8 mouse cellular contexts compared by ENCODE assay signal in genomic region chr9:123478031-123478585, GRCm38 (mm10). TPM values are rescaled to one million over a fixed set of nuclear protein-coding genes. Genes with fewer than 3 reads are reported as not detected.
DNase-seq lines count a peak whose midpoint lies in the region; ATAC-seq lines count a peak whose summit lies in the region.

No protein-coding gene starts in this region.

- peaks cover 22% of the 10 kb centered on the region for H3K36me3 ChIP-seq in embryonic facial prominence, embryonic 12.5 days
- H3K36me3 ChIP-seq in megakaryocyte, embryonic 14.5 days (replicated peaks; ENCODE audit: low read length), result peaks cover 36% of the 10 kb centered on the region
- peaks cover 12% of the 10 kb centered on the region; the same call in 1 of the 2 replicates for H3K36me3 ChIP-seq in stomach, embryonic 14.5 days (ENCODE audit: control insufficient read depth, insufficient read depth, low read length)

- ATAC-seq in embryonic facial prominence, embryonic 12.5 days (ENCODE audit: insufficient number of reproducible peaks, insufficient read depth, low FRiP score, low TSS enrichment), result peak; percentile 70
- peak; percentile 59 for ATAC-seq in stomach, embryonic 14.5 days (ENCODE audit: insufficient number of reproducible peaks, insufficient read depth, low FRiP score, low read depth)

- no peak overlapping the region for H3K27ac ChIP-seq in embryonic facial prominence, embryonic 12.5 days
- H3K27ac ChIP-seq in stomach, embryonic 14.5 days (ENCODE audit: low read length), result 0 out of 2 replicates have a peak overlapping the region, but pooled peaks have one; percentile 33

- H3K27me3 ChIP-seq in embryonic facial prominence, embryonic 12.5 days, result no peaks in the 10 kb centered on the region
- H3K27me3 ChIP-seq in megakaryocyte, embryonic 14.5 days (replicated peaks), result no peaks in the 10 kb centered on the region
- H3K27me3 ChIP-seq in stomach, embryonic 14.5 days (ENCODE audit: control insufficient read depth, insufficient read depth, low read length), result no peaks in the 10 kb centered on the region

- intact Hi-C loops in heart, postnatal 36 days (cut with DNase I), result no loop called here

- peak; percentile 61 for DNase-seq in gastrocnemius, adult 18-20 months (ENCODE audit: low spot score)
- no peak for DNase-seq in gastrocnemius, adult 8-10 months (ENCODE audit: low spot score in 2 of 2)
- DNase-seq in NIH3T3 (ENCODE audit: low read depth), result peak; percentile 54
- DNase-seq in heart, postnatal 36 days, result peak; percentile 63 to 70
- DNase-seq in kidney, postnatal 4 days, result peak; percentile 65 to 75

- no peaks in the 10 kb centered on the region for H3K9me3 ChIP-seq in embryonic facial prominence, embryonic 12.5 days
- H3K9me3 ChIP-seq in megakaryocyte, embryonic 14.5 days, result no peaks in the 10 kb centered on the region
- no peaks in the 10 kb centered on the region for H3K9me3 ChIP-seq in stomach, embryonic 14.5 days (ENCODE audit: control insufficient read depth, low read depth, low read length)

- H3K4me1 ChIP-seq in embryonic facial prominence, embryonic 12.5 days, result peaks cover 41% of the 10 kb centered on the region
- H3K4me1 ChIP-seq in megakaryocyte, embryonic 14.5 days, result peaks cover 67% of the 10 kb centered on the region
- peaks cover 36% of the 10 kb centered on the region for H3K4me1 ChIP-seq in stomach, embryonic 14.5 days (ENCODE audit: control insufficient read depth, insufficient read depth, low read length)

- H3K4me3 ChIP-seq in embryonic facial prominence, embryonic 12.5 days, result peak overlapping the region; percentile 66
- peak overlapping the region; percentile 92 for H3K4me3 ChIP-seq in megakaryocyte, embryonic 14.5 days (replicated peaks)
- peak overlapping the region; percentile 68 for H3K4me3 ChIP-seq in stomach, embryonic 14.5 days (ENCODE audit: low read depth, low read length)

- H3K9ac ChIP-seq in embryonic facial prominence, embryonic 12.5 days, result peak overlapping the region; percentile 44
- no peak overlapping the region for H3K9ac ChIP-seq in stomach, embryonic 14.5 days (replicated peaks; ENCODE audit: low read depth, low read length)

- under 1% methylated on average over 24 of the region's 29 CpGs for WGBS in embryonic facial prominence, embryonic 12.5 days
- under 1% methylated on average over 28 of the region's 29 CpGs for WGBS in stomach, embryonic 14.5 days

- H3K4me2 ChIP-seq in embryonic facial prominence, embryonic 12.5 days (replicated peaks), result peak overlapping the region; percentile 68
- H3K4me2 ChIP-seq in stomach, embryonic 14.5 days (replicated peaks; ENCODE audit: low read depth, low read length), result peak overlapping the region; percentile 67

RNA-seq across cellular contexts. Expression of gene Limd1, which starts 0.4 kb away (rescaled TPM):
- total RNA-seq in gastrocnemius, adult 18-20 months (2021), result 10 to 100 TPM; 31.3 to 37.1 TPM
- total RNA-seq in gastrocnemius, adult 8-10 months (2022), result 10 to 100 TPM; 34.3 to 48.3 (median 40.6) TPM
- polyA plus RNA-seq in embryonic facial prominence, embryonic 12.5 days (2016; fragmentation: Nextera tagmentation; extraction: Ambion mirVana), result 49.0 and 51.5 TPM in 2 replicates
- 10 to 100 TPM; 43.2 to 43.3 TPM for total RNA-seq in heart, postnatal 36 days (2021)
- polyA plus RNA-seq in megakaryocyte, embryonic 14.5 days (2012; ENCODE audit: insufficient read depth, low replicate concordance), result 5.0 and 8.8 TPM in 2 replicates
- 56.3 and 61.0 TPM in 2 replicates for polyA plus RNA-seq in stomach, embryonic 14.5 days (2014; fragmentation: Nextera tagmentation; extraction: Ambion mirVana)

RNA-seq across cellular contexts. Expression of gene Sacm1l, which starts 51.5 kb away (rescaled TPM):
- 10 to 100 TPM; 18.2 to 22.7 TPM for total RNA-seq in gastrocnemius, adult 18-20 months (2021)
- total RNA-seq in gastrocnemius, adult 8-10 months (2022), result 10 to 100 TPM; 15.8 to 25.1 (median 19.2) TPM
- 48.9 and 49.6 TPM in 2 replicates for polyA plus RNA-seq in embryonic facial prominence, embryonic 12.5 days (2016; fragmentation: Nextera tagmentation; extraction: Ambion mirVana)
- 10 to 100 TPM; 32.2 to 32.9 TPM for total RNA-seq in heart, postnatal 36 days (2021)
- polyA plus RNA-seq in megakaryocyte, embryonic 14.5 days (2012; ENCODE audit: insufficient read depth, low replicate concordance), result 1.2 TPM in 1 of 2 replicates, not detected in the other
- polyA plus RNA-seq in stomach, embryonic 14.5 days (2014; fragmentation: Nextera tagmentation; extraction: Ambion mirVana), result 51.7 and 53.8 TPM in 2 replicates

Comparison
In these comparisons a context has a peak if more than half of its experiments do, and no peak if none do; other contexts are left out.
1. DNase-seq: peak in gastrocnemius, adult 18-20 months (single experiment), NIH3T3 (single experiment), heart, postnatal 36 days (2 of 2) and kidney, postnatal 4 days (2 of 2); none in gastrocnemius, adult 8-10 months (0 of 2).
2. Peak in every context shown above with its lines, with median percentiles within 50 percentile points of each other: H3K4me3 ChIP-seq.